Mouse (Mus musculus): ENCODE data around the gene Lsg1.
A peak's percentile ranks its signal among the peaks of the same experiment; 100 is the strongest.

Lsg1 gene

DNA sequence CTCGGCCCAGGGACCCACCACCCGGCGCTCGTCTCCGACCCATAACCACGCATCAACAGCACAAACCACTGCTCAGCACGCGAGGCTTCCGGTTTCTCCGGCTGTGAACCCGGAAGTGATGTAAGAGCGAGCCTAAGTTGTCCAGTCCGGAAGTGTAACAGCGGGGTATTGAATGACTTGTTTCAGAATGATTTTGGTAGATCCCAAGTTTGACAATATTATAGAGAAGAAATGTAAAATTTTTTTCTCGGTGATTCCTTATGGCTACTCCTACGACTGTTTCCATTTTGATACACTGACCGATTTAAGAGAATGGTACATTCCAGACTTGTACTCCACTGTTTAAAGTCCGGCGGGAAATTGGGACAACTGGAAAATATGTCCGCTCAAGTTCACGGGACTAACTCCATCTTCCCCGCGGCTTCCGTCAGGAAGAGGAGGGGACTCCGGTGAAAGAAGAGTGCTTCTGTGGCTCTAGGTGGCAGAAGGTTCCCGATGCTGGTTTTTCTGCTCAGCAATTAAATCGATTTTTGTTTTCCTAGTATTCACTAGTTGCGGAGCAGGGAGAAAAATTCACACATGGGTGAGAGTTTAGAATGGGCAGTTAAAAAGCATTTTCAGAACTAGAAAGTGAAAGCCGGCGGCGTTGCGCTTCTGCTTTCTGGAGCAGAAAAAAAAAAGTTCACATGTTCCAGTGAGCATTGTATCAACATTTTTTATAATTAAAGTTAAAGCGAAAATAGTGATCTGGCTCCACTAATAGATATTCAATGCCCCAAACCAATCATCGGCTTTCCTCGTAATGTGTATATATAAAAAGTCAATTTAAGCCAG lies at the start of gene Lsg1:
Lsg1 (minus strand) TSS at position 99 of the 834 bp plus-strand sequence.
- DNase-seq (ENCODE audit: low spot score): peak; percentile 85

DNA sequence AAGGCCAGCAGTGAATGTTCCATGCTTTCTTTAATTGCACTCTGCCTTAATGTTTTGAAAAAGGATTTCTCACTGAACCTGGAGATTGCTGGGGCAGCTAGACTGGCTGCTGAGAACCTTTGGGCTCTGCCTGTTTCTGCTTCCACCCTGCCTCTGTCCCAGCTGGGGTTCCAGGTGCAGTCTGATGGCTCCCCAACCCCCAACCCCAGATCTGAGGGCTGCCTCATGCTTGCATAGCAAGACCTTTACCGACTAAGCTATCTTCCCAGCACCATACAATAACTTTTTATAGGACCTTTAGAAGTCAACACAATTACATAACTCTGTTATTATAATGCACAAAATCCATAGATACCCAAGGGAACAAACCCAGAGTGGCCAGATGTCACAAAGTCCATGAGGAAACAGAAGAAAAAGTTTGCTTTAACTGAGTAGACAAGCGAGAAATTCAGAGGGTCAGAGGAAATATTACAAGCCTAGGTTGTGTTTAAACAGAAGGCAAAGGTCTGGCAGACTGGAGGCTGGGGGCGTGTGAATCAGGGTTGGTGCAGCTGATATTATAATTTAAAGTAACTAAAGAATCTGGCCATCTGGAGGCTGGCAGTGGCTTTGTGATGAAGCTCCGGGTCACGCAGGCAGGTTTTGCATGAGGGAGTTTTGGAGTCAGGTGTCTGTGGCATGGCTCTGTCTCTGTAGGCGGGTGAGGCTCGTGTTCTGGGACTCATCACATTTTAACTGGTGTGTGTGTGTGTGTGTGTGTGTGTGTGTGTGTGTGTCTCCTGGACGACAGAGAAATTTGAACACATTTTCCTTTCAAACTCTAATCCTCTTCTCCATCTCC lies 46.7 kb upstream of the Lsg1 start:
- no peak for DNase-seq (ENCODE audit: low spot score)

DNA sequence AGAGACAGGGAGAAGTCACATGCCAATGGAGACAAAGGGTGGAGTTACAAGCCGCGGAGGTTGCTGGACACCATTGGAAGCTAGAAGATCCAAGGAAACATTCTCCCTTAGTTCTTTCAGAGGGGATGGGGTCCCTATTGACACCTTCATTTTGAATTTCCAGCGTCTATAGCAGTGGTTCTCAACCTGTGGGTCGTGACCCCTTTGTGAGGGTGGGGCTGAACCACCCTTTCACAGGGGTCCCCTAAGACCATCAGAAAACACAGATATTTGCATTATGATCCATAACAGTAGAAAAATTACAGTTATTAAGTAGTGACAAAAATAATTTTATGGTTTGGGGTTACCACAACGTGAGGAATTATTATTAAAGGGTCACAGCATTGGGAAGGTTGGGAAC lies 42.1 kb upstream of the Lsg1 start:
- no peak for DNase-seq (ENCODE audit: low spot score)

DNA sequence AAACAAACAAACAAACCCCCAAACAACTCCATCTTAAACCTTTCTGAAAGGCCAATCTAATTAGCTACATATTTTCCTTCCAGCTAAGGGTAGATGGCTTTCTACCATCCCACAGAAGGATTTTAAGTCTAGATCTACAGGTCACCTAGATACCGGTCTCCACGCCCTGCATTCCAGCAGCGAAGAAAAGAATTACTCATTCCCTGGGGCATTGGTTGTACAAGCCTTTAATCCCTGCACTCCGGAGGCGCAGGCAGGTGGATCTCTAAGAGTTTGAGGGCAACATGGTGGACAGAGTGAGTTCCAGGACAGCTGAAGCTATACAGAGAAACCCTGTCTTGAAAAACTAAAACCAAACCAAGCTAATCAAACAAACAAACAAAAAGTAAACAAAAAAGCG lies 41.0 kb upstream of the Lsg1 start:
- no peak for DNase-seq (ENCODE audit: low spot score)

DNA sequence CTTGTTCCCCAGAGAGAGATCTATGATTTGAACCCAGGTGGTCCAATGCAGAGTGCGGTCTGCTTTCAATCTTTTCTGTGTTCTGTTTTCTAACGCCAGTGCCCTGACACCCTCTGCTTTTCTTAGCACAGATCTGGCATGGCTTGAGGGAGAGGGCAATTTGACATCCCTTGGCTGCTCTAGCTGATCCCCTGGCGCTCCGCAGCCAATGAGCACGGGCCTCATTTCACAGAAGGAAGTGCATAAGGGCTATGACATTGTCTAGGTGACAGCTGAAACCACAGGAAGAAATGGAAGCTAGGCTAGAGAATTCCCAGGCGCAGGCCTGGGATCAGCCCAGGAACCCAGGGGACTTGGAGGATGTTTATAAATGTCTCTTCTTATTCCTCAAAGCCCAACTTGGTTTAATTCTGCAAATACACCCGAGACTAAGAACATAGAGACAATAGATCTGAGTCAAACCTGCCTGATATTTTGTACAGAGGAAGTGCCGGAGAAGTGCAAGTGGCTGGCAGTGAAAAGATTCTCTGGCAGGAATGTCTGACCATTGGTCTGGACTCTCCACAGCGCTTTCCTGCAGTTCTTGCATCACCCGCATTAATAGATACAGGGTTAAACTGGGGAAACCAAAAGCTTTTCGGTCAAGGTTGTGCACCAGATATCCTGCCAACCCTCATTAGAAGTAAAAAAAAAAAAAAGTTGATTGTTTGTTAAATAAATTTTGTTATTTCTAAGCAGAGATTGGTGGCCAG lies 40.4 kb upstream of the Lsg1 start:
- DNase-seq (ENCODE audit: low spot score): no peak

DNA sequence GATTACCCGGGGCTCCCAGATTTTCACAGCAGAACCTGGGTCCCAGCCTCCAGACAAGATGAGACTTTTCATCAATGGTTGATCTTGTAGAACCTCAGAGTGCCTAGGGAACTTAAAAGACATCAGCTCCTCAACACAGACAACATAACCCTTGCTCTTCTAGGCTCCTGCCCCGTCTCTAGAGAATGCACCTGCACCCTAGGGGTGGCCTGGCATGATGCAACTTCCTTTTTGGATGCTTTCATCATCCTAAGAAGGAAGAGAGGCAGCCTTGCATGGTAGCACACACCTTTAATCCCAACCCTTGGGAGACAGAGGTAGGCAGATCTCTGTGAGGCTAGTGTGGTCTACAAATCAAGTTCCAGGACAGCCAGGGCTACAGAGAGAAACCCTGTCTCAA lies 37.2 kb upstream of the Lsg1 start:
- DNase-seq (ENCODE audit: low spot score): no peak

DNA sequence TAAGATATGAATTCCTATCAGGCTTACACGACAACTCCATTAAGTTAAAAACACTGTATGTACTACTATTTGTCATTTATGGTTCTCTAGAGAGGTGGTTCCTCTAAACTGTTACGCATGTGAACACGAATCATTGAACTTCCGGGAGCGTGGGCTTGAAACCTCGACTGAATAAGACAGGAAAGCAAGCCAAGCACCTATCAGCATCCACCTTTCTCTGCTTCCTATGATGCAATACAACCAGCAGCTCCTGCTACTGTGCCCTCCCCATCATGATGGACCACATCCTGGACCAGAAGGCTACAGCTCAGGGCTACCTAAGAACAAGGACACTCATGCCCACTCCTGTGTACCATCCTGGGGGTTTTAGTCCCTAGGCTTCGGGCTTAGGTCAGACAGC lies 36.3 kb upstream of the Lsg1 start:
- DNase-seq (ENCODE audit: low spot score): no peak

DNA sequence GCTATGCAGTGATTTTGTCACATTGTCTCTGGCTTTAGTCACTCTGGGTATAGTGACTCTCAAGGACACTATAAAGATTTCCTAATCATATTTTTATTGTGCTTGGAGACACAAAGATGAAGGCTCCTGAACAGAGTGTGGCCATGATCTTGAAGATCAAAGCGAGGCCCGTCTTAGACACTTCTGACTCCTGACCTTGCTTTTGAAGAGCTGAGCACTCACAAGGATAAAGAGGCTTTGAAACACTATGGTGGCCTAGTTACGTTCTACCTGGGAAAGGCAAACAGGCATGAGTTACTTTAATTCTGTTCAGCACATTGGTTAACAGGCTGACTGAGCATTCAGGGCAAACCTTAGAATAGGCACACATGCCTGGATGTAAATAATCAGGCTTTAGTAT lies 28.9 kb upstream of the Lsg1 start:
- no peak for DNase-seq (ENCODE audit: low spot score)

DNA sequence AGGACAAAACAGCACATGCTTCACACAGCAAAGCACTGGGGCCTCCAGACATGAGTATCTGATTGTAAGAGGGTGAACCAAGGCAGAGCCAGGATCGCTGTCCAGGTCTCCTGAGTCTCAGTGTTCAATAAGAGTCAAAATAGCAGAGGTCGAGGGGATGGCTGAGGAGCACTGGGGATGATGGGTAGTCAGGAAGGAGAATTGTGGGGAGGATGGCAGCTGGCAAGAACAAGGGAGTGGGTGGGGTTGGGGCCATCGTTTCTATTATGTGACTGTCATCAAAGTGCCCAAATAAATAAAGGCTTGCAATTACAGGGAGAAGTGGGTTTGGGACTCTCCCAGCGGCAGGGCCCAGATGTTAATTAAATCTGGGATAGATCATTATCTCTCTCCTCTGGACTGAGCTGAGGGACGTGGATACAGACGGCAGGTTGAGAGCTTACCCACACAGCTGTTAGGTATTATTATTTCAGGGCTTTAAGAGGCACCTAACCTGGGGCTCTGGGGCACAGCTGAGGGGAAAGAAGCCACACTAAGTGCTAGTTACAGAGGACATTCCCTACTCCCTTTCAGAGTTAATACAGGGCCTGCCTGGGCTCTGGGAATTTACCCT lies 27.4 kb upstream of the Lsg1 start:
- no peak for DNase-seq (ENCODE audit: low spot score)

DNA sequence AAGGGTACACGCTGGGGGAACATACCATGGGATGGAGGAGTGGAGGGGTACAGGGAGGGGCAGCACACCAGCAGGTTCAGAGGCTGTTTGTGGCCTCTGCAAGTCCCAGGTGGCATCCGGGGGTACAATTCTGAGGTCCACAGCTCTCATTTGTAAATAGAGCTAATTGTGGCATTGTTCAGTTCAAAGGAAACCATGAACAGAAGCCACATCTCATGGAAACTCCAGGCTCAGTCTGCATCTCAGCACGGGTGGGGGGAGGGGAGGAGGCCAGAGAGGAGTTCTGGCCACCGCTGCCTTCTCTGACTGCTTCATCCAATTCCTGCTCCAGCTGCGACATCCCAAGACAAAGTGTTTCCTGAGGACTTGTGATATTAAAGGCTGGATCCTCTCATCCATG lies 26.7 kb upstream of the Lsg1 start:
- DNase-seq (ENCODE audit: low spot score): no peak

DNA sequence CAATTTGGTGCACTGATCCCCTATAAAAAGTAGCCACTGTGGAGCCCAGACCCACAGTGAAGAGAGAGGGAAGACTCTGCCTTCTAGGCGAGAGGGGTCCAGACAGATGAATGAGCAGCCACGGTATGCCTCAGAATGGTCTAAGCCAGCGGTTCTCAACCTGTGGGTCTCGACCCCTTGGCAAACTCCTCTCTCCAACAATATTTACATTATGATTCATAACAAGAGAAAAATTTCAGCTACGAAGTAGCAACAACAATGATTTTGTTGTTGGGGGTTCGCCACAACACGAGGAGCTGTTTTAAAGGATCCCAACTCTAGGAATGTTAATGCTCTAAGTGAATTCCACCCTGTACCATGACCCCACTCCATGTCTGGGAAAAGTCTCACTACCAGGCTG lies 25.7 kb upstream of the Lsg1 start:
- DNase-seq (ENCODE audit: low spot score): no peak

DNA sequence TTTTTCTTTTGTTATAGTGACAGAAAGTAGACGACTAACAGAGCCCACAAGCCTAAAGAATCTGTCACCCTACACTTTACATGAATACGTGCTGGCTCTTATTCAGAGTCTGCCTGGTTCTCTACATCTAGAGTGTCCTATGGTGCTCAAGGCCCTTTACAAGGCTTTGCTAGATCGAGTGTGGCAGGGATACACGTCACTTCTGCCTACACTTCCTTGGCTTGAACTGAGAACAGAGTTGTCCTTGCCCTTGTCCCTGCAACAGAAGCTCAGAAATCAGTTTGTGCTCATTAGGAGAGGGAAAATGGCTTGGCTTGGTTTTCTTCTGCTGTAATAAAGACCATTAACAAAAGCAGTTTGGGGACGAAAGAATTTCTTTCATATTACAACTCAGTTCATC lies 23.9 kb upstream of the Lsg1 start:
- no peak for DNase-seq (ENCODE audit: low spot score)

DNA sequence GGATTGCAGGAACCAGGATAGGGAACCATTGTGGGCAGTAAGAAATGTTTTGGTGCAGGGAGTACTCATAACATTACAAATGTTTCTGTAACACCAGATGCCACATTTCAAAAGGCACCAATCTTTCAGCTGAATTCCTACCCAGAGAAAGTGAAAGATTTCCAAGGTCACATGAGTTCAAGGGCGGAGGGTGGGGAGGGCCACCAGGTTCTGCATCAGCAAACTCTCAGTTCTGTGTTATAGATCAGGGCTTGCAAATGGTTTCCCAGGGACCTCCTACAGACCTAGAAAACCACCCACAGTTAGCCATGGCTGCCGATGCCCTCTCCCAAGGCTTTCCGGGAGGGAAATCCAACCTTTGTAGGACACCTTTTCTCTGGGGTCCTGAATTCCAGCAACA lies 20.5 kb upstream of the Lsg1 start:
- DNase-seq (ENCODE audit: low spot score): no peak

DNA sequence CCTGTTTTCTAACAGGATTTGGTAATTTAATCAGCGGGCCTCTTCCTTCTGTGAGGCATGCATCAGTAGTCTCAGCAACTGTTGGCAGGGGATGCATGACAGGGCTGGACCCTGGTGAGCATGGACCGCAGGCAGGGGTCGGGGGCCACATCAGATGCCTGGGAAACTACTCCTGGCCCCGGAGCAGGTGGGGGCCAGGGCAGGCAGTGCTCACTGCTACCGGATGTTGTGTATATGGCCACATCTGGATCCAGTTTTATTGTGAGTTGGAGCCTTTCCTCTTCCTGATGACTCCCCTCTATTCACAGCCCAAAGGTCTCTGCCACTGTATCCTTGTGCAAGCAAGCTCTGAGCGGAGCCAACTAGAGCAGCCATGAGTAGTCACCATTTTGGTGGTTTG lies 18.1 kb upstream of the Lsg1 start:
- no peak for DNase-seq (ENCODE audit: low spot score)

DNA sequence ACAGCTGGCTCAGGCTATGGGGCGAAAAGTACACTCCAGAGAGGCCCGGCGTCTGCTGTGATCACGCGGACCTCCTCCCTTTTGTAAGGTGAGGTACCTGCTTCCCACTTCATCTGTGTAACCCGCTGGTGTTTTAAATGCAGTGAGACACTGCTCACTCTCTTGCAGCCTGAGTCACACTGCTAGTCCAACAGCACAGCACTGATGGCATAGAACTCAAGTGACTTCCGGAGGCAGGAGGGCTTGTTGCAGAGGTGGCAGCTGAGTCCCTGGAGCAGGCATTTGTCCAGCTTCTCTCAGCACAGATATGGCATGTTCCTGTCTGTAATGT lies 17.4 kb upstream of the Lsg1 start:
- DNase-seq (ENCODE audit: low spot score): no peak

DNA sequence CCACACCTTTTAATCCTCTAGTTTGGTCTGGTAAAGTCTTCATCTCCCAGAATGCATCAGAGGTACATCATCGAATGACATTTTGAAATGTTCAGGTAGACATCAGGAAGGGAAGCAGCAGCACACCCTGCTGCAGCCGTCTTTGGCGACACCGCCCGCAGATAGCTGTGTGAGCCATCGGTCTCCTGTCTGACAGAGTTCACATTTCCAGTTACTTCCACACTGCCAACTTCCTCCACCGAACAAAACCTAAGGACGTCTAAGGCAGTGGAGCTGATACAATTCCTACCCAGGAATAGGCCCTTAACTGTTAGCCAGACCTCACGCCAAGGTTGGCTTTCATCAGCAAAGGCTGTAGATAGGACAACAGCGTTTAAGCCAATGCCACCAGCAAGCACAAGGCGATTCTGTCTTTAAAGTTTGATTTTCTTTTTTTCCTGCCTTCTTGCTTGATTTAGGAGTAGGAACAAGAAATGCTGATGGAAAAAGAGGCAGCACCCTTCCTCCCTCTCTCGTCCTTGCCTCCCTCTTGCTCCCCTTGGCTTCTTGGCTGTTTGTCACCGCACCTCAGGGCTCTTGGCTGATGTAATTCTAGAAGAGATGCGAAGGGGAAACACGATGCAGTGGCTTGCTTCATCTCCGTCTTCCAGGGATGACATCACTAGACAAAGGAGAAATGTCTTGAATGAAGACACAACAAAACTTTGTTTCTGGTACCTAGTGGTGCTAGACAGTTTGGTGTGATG lies 16.8 kb upstream of the Lsg1 start:
- no peak for DNase-seq (ENCODE audit: low spot score)

DNA sequence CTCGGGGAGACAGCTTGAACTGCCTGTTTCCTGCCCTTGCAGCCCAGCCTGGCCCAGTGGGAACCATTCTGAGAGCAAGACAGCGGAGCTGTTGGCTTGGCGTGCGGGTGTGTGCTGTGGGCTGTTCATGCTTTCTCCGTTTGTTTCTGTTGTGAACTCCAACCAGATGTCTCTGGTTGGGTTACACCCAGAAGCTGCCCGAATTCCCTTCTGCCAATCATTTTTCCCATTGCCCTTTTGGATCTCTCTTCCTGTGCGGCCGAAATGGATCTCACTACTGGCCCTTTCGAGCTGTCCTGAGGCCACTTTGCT lies 16.1 kb upstream of the Lsg1 start:
- no peak for DNase-seq (ENCODE audit: low spot score)

DNA sequence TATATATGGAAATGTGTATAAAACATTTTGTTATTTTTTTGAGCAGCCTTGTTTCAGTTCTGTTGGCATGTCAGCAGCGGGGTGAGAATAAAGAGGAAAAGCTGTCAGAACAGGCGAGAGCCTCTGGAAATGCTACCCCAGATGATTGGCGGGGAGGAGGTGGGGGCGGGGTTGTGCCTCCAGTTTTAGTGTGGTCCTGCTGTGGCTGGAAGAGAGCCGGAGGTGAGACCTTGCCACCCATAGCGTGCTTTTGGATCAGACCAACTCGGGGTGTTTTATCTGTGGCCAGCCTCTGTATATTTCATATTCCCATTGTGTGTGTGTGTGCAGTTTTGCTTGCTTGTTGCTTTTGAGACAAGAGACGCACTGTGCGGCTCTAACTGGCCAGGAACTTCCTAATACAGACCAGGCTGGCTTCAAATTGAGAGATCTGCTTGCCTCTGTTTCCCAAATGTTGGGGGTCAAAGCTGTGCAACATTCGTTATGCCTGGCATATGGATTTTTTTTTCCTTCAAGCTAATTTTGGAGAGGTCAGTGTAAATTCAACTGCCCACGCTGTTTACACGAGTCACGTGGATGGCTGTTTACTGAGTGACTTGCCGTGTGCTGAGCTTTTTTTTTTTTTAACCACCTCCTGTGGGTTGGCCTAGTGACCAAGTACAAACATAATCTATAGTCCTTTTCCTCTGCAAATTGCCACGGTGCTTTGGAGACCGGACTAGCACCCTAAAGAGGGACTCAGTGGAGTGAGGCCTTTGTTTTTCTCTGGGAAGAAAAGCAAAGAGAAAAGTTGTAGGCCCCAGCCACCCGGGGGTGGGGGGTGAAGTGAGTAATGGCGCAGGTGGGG lies 15.5 kb upstream of the Lsg1 start:
- no peak for DNase-seq (ENCODE audit: low spot score)

DNA sequence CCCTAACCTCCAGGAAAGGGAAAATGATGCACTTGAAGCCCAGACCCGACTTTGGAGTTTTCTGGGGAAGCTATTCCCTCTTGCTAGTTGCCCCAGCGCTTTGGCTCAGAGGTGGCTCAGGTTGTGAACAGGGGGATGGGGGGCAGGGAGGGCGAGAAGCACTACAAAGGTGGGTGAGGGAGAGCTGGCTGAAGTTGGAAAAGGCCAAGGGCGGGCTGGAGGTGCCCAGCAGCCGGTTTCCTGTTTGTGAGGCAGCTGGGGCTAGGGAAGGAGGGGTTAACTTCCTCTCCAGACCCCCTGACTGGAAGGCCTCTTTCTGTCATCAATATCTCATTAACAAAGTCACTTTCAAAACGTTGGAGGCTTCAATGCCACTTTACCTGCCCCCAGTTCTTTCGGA lies 14.6 kb upstream of the Lsg1 start:
- no peak for DNase-seq (ENCODE audit: low spot score)

DNA sequence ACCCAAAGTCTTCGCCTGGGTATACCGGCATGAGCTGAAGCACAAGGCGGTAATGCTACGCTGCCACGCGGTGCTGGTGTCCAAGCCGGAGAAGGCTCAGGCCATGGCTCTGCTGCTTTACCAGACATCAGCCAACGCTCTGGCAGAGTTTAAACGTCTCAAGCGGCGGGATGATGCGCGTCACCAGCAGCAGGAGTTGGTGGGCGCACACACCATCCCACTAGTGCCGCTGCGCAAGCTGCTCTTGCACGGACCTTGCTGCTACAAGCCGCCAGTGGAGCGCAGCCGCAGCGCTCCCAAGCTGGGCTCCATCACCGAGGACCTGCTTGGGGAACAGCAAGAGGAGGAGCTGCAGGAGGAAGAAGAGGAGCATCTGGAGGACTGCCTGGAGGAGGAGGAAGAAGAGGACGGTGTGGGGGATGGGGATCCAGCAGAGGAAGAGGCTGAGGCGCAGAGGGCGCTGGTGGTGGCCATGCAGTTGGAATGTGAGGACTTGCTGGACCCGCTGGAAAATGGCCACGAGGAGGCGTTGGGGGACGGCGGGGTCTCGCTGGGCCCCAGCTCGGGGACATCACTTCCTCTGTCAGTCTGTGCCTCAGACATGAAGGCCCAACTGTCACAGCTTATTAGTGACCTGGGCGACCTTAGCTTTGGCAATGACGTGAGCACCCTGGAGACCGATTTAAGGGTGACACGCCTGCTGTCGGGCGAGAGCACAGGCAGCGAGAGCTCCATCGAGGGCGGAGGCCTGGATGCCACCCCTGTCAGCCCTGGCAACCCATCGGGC lies 13.8 kb upstream of the Lsg1 start:
- DNase-seq (ENCODE audit: low spot score): peak; percentile 25

Measured in layer of hippocampus, adult 11-12 months (tissue).